Mouse (Mus musculus) hindbrain, embryonic 13.5 days (tissue): ENCODE measurements at regions not wholly inside any gene's neighbourhood (a gene's known extent, or its start where the extent isn't known, plus 50 kb on each side); places are given as distances from the start of the nearest gene placed in this dataset.

Experiments
- ATAC-seq: fragments of 200-750 bp; cut with Nextera tagmentation; 2 replicates; pipeline ENCODE4 v1.8.0; 2017; ENCODE audit warnings: moderate TSS enrichment; ENCODE audit not compliant: low FRiP score
- H3K27ac ChIP-seq: fragments of 300-500 bp; sonication (generic); 2 replicates; pipeline ENCODE4 v1.5.1; 2015; ENCODE audit warnings: inconsistent platforms, mild to moderate bottlenecking, moderate library complexity
- H3K27me3 ChIP-seq: fragments of 300-500 bp; sonication (generic); 2 replicates; pipeline ENCODE4 v1.6.1; 2015; ENCODE audit warnings: mild to moderate bottlenecking, inconsistent platforms
- H3K36me3 ChIP-seq: fragments of 300-500 bp; sonication (generic); 2 replicates; pipeline ENCODE4 v1.6.1; 2015; ENCODE audit warnings: mild to moderate bottlenecking, inconsistent platforms
- H3K4me1 ChIP-seq: fragments of 300-500 bp; sonication (generic); replicated peaks from 2 replicates; pipeline ENCODE4 v1.6.1; 2015; ENCODE audit warnings: inconsistent platforms
- H3K4me2 ChIP-seq: fragments of 300-500 bp; sonication (generic); 2 replicates; pipeline ENCODE4 v1.6.1; 2015; ENCODE audit warnings: inconsistent platforms, mild to moderate bottlenecking, moderate library complexity
- H3K4me3 ChIP-seq: fragments of 300-500 bp; sonication (generic); 2 replicates; pipeline ENCODE4 v1.5.1; 2015; ENCODE audit warnings: mild to moderate bottlenecking, inconsistent platforms
- H3K9ac ChIP-seq: fragments of 300-500 bp; sonication (generic); 2 replicates; pipeline ENCODE4 v1.6.1; 2015; ENCODE audit warnings: mild to moderate bottlenecking, inconsistent platforms
- H3K9me3 ChIP-seq: fragments of 300-500 bp; sonication (generic); 2 replicates; pipeline ENCODE4 v1.6.1; 2016; ENCODE audit warnings: inconsistent platforms
- WGBS: fragments of 180-500 bp; shearing (Covaris S2); methylation state at CpG from one replicate; pipeline ENCODE4 v1.1.7; 2015; 5-methylcytosine and 5-hydroxymethylcytosine counted together

GRCm38 (mm10) chr7:94061814-94062545 lies 982.3 kb downstream of the Fam181b start:
- Histone ChIP-seq H3K27me3 (no peaks in the 10 kb centered on the region), H3K27ac (no peak overlapping the region), H3K4me2 (no peak overlapping the region), H3K9me3 (no peaks in the 10 kb centered on the region), H3K4me3 (no peak overlapping the region), H3K36me3 (no peaks in the 10 kb centered on the region), H3K4me1 (no peaks in the 10 kb centered on the region), H3K9ac (no peak overlapping the region)
- WGBS: 82% methylated on average over 3 of the region's 3 CpGs
- ATAC-seq: no peak
